Mouse (Mus musculus) heart, embryonic 13.5 days (tissue): ENCODE data around the gene Frmd8. TPM values are rescaled to one million over a fixed set of nuclear protein-coding genes. Genes with fewer than 3 reads are reported as not detected.

Experiments
- ATAC-seq: fragments of 200-750 bp; cut with Nextera tagmentation; 2 replicates; pipeline ENCODE4 v1.8.0; 2017; ENCODE audit warnings: moderate TSS enrichment; ENCODE audit not compliant: insufficient number of reproducible peaks, low FRiP score, low TSS enrichment; ENCODE audit errors: extremely low read depth
- H3K27ac ChIP-seq: fragments of 300-500 bp; sonication (generic); replicated peaks from 2 replicates; pipeline ENCODE4 v1.5.1; 2015; ENCODE audit warnings: moderate library complexity, mild to moderate bottlenecking, inconsistent platforms
- H3K27me3 ChIP-seq: fragments of 300-500 bp; sonication (generic); replicated peaks from 2 replicates; pipeline ENCODE4 v1.6.1; 2015; ENCODE audit warnings: mild to moderate bottlenecking, inconsistent platforms
- H3K36me3 ChIP-seq: fragments of 300-500 bp; sonication (generic); 2 replicates; pipeline ENCODE4 v1.6.1; 2015; ENCODE audit warnings: mild to moderate bottlenecking, inconsistent platforms
- H3K4me1 ChIP-seq: fragments of 300-500 bp; sonication (generic); 2 replicates; pipeline ENCODE4 v1.6.1; 2015; ENCODE audit warnings: inconsistent platforms
- H3K4me2 ChIP-seq: fragments of 300-500 bp; sonication (generic); 2 replicates; pipeline ENCODE4 v1.6.1; 2015; ENCODE audit warnings: inconsistent platforms, mild to moderate bottlenecking, moderate library complexity
- H3K4me3 ChIP-seq: fragments of 300-500 bp; sonication (generic); 2 replicates; pipeline ENCODE4 v1.5.1; 2015; ENCODE audit warnings: moderate library complexity, mild to moderate bottlenecking, inconsistent platforms
- H3K9ac ChIP-seq: fragments of 300-500 bp; sonication (generic); 2 replicates; pipeline ENCODE4 v1.6.1; 2015; ENCODE audit warnings: inconsistent platforms, mild to moderate bottlenecking, moderate library complexity
- H3K9me3 ChIP-seq: fragments of 300-500 bp; sonication (generic); 2 replicates; pipeline ENCODE4 v1.6.1; 2016; ENCODE audit warnings: inconsistent platforms
- WGBS: fragments of 180-500 bp; shearing (Covaris S2); methylation state at CpG from one replicate; pipeline ENCODE4 v1.1.7; 2015; ENCODE audit warnings: mixed read lengths; 5-methylcytosine and 5-hydroxymethylcytosine counted together
- polyA plus RNA-seq: library from polyadenylated mRNA; unstranded; fragments of >200 nt; fragmentation: Nextera tagmentation; extraction: Ambion mirVana; gene quantifications from 2 replicates; pipeline ENCODE4 v1.2.1, GENCODE M21; 2015

Frmd8 gene
- polyA plus RNA-seq, 1 experiment from 2014 or later: 27.4 TPM

DNA sequence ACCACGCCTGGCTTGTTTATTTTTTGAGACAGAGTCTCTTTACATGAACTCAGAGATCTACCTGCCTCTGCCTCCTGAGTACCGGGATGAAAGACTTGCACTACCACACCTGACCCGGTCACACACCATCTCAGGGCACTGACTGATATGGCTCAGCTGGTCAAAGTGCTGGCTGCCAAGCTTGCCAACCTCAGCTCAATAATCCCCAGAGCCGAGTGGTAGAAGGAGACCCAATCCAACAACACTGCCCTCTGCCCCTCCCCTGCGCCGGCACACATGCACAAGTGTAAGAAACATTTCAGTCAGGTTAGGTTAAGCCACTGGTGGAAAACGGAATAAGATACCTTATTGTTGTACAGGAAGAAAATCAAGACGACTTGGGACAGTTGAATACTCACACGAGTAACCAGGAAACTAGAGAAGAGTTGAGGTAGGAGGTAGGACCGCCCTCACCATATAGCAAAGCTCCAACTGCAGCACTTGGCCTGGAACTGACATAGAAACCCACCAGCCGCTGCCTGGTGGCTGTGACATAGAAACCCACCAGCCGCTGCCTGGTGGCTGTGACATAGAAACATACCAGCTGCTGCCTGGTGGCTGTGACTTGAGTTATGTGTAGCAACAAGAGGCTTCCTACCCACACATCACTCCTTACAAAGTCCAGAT, 40.7 kb downstream of the Frmd8 start:
- H3K4me2 ChIP-seq: no peak overlapping the region
- peaks cover 32% of the 10 kb centered on the region for H3K4me1 ChIP-seq
- no peak overlapping the region for H3K27ac ChIP-seq
- no peaks in the 10 kb centered on the region for H3K27me3 ChIP-seq
- ATAC-seq: no peak
- H3K9me3 ChIP-seq: no peaks in the 10 kb centered on the region
- no peaks in the 10 kb centered on the region for H3K36me3 ChIP-seq
- WGBS: 83% methylated on average over 12 of the region's 12 CpGs
- no peak overlapping the region for H3K4me3 ChIP-seq
- H3K9ac ChIP-seq: no peak overlapping the region

DNA sequence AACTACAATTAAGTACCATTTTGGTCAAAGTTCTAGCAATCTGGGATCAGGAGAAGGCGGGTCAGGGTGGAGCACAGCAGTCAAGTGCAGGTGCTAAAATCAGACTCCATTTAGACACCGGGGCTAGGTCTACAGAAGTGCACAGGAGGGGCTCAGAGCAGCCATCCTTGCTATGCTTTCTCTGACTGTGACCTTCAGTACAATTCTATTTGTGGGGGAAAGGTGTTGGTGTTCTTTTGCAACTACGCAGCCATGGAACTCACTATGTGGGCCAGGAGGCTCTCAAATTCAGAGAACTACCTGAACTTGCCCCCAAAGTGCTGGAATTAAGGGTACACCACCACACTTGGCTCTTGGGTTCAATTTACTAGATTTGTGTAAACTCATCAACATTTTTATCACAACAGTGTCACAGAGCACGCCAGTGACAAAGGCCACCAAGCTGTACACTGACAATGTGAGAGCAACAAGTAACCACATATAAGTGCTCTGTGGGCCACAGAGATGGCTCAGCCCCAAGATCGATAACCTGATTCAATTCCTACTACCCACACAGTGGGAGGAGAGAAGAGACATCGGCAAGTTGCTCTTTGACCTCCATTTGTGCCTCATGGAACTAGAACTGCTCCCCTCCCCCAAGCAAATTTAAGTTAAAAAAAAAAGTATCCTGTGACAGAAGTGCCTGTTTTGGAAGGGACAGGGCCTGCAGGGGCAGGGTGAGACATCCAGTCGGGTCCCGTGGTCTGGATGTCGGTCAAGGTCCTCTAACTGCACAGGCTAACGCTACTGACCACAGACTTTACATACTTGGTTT, 41.6 kb downstream of the Frmd8 start:
- no peaks in the 10 kb centered on the region for H3K36me3 ChIP-seq
- H3K27me3 ChIP-seq: no peaks in the 10 kb centered on the region
- WGBS: 87% methylated on average over 10 of the region's 10 CpGs
- no peak for ATAC-seq
- no peak overlapping the region for H3K9ac ChIP-seq
- H3K27ac ChIP-seq: no peak overlapping the region
- peaks cover 30% of the 10 kb centered on the region for H3K4me1 ChIP-seq
- no peak overlapping the region for H3K4me2 ChIP-seq
- no peaks in the 10 kb centered on the region for H3K9me3 ChIP-seq
- no peak overlapping the region for H3K4me3 ChIP-seq

- Histone ChIP-seq H3K9ac (no peak overlapping the region; the same call in 1 of the 2 replicates), H3K4me1 (peaks cover 29% of the 10 kb centered on the region), H3K27me3 (no peaks in the 10 kb centered on the region), H3K4me2 (no peak overlapping the region), H3K36me3 (no peaks in the 10 kb centered on the region), H3K4me3 (no peak overlapping the region), H3K27ac (peak overlapping the region; percentile 20; the same call in 1 of the 2 replicates), H3K9me3 (no peaks in the 10 kb centered on the region)
- ATAC-seq: no peak
- WGBS: 48% methylated on average over 6 of the region's 6 CpGs
Observed at GRCm38 (mm10) chr19:5832326-5832725, 42.7 kb downstream of the Frmd8 start.

GRCm38 (mm10) chr19:5831958-5832320, 43.1 kb downstream of the Frmd8 start:
- WGBS: 73% methylated on average over 4 of the region's 4 CpGs
- no peak for ATAC-seq
- Histone ChIP-seq H3K9me3 (no peaks in the 10 kb centered on the region), H3K4me3 (no peak overlapping the region), H3K9ac (peak overlapping the region; percentile 24; the same call in 1 of the 2 replicates), H3K4me2 (no peak overlapping the region), H3K27ac (0 out of 2 replicates have a peak overlapping the region, but pooled peaks have one; percentile 20), H3K27me3 (no peaks in the 10 kb centered on the region), H3K36me3 (no peaks in the 10 kb centered on the region), H3K4me1 (peaks cover 29% of the 10 kb centered on the region)

DNA sequence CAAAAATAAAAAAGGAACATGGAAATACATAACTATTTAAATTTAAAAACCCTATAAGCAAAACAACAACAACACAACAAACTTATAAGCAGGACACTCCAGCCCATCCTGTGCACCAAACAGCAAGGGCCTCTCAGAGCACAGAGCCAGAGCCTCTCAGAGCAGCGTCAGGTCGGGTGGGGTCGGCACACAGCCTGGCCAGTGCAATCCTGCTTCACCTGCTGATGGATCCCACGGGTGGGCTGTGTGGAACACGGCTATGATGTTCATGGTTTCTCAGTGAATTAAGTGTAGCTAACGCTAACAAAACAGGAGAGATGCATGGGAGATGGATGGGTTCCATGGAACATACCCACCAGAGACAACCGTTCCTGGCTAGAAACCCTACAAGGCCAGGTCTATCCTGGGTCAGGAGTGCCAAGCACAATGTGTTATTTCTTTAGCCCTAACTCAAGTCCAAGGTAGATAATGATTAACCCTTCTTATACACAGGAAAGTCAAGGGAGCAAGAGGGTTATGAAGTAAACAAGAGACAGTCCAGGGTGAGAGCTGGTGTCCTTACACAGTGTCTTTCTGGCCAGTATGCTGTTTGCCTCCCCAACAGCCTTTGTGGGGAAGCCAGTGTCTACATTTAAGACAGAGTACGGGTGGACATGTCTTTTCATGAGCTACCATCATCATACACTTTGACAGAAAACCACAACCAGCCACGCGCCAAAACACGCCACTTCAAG, 43.7 kb downstream of the Frmd8 start:
- no peak overlapping the region for H3K4me3 ChIP-seq
- H3K4me1 ChIP-seq: peaks cover 30% of the 10 kb centered on the region
- H3K27ac ChIP-seq: no peak overlapping the region
- H3K4me2 ChIP-seq: no peak overlapping the region
- no peaks in the 10 kb centered on the region for H3K27me3 ChIP-seq
- no peaks in the 10 kb centered on the region for H3K36me3 ChIP-seq
- no peaks in the 10 kb centered on the region for H3K9me3 ChIP-seq
- WGBS: 83% methylated on average over 11 of the region's 11 CpGs
- H3K9ac ChIP-seq: no peak overlapping the region
- ATAC-seq: no peak

DNA sequence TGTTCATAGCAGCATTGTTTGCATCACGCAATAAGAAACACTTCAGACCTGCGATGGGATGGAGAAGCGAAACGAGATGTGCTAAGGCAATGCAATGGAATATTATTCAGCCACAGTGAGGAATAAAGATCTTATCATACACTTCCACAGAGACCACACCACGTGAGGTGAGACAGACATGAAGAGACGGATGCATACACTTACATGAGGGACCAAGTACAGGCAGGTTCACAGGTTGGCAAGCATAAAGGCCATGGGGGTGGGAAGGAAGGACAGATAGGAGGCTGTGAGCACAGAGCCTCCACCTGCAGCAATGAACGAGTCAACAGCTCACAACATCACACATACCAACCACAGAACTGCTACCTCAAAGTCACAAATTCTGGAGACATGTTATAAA, 44.3 kb downstream of the Frmd8 start:
- H3K36me3 ChIP-seq: no peaks in the 10 kb centered on the region
- no peak for ATAC-seq
- no peaks in the 10 kb centered on the region for H3K9me3 ChIP-seq
- peaks cover 35% of the 10 kb centered on the region for H3K4me1 ChIP-seq
- no peak overlapping the region for H3K4me2 ChIP-seq
- no peak overlapping the region for H3K9ac ChIP-seq
- 86% methylated on average over 7 of the region's 7 CpGs for WGBS
- no peak overlapping the region for H3K4me3 ChIP-seq
- no peaks in the 10 kb centered on the region for H3K27me3 ChIP-seq
- H3K27ac ChIP-seq: no peak overlapping the region

DNA sequence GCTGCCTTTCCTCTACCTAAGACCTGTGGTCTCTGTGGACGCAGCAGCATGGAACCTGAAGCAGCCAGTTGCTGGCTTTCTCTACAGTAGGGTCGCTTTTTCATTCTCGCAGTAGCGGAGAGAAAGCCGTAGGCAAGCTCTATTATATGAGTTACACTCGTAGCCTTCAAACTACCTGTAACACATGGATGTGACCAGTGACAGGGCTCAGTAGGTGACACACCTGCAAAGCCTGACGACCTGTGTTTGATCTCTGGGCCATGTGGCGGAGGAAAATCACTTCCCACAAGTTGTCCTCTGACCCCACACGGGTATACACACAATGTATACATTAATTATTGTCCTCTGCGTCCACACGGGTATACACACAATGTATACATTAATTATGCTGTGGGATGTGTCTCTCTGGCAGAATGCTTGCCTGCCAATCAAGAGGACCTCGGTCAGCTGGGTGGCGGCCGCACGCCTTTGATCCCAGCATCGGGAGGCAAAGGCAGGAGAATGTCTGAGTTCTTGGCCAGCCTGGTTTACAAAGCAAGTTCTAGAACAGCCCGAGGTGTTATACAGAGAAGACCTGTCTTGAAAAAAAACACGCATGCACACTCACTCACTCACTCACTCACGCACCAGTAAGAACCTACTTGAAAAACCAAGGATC, 45.0 kb downstream of the Frmd8 start:
- Histone ChIP-seq H3K4me3 (no peak overlapping the region), H3K9me3 (no peaks in the 10 kb centered on the region), H3K4me2 (no peak overlapping the region), H3K4me1 (peaks cover 41% of the 10 kb centered on the region), H3K27me3 (no peaks in the 10 kb centered on the region), H3K27ac (no peak overlapping the region), H3K36me3 (no peaks in the 10 kb centered on the region), H3K9ac (no peak overlapping the region)
- 83% methylated on average over 19 of the region's 19 CpGs for WGBS
- no peak for ATAC-seq

GRCm38 (mm10) chr19:5828905-5829304, 46.2 kb downstream of the Frmd8 start:
- H3K9me3 ChIP-seq: no peaks in the 10 kb centered on the region
- 91% methylated on average over 7 of the region's 7 CpGs for WGBS
- H3K36me3 ChIP-seq: no peaks in the 10 kb centered on the region
- H3K27me3 ChIP-seq: no peaks in the 10 kb centered on the region
- no peak overlapping the region for H3K4me2 ChIP-seq
- H3K4me3 ChIP-seq: no peak overlapping the region
- H3K4me1 ChIP-seq: peaks cover 53% of the 10 kb centered on the region
- no peak for ATAC-seq
- H3K27ac ChIP-seq: no peak overlapping the region
- H3K9ac ChIP-seq: no peak overlapping the region

DNA sequence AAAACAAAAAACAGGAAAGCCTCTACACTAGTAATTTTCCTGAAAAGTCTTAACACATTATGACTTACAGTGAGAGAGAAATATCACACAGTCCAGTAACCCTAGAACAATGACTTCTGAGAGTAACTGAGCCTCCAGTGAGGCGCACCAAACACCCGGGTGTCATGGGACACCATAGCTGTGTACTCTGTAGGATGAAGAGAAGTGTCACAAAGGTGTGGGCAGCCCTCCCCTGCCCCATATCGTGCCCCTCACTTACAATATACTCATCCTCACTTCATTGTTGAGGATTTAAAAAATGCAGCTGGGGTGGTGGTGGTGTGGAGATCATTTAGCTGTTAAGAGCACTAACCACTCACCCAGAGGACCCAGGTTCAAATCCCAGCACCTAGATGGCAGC, 46.9 kb downstream of the Frmd8 start:
- H3K4me3 ChIP-seq: no peak overlapping the region
- H3K4me2 ChIP-seq: peak overlapping the region; percentile 39; the same call in 1 of the 2 replicates
- no peaks in the 10 kb centered on the region for H3K9me3 ChIP-seq
- 78% methylated on average over 3 of the region's 3 CpGs for WGBS
- peaks cover 60% of the 10 kb centered on the region for H3K4me1 ChIP-seq
- no peak for ATAC-seq
- no peaks in the 10 kb centered on the region for H3K36me3 ChIP-seq
- H3K9ac ChIP-seq: no peak overlapping the region
- peak overlapping the region; percentile 91 for H3K27ac ChIP-seq
- H3K27me3 ChIP-seq: no peaks in the 10 kb centered on the region

GRCm38 (mm10) chr19:5827456-5828154, 47.5 kb downstream of the Frmd8 start:
- Histone ChIP-seq H3K4me3 (0 out of 2 replicates have a peak overlapping the region, but pooled peaks have one; percentile 6), H3K27me3 (no peaks in the 10 kb centered on the region), H3K9ac (peak overlapping the region; percentile 64), H3K4me2 (peak overlapping the region; percentile 39), H3K27ac (peak overlapping the region; percentile 91), H3K4me1 (peaks cover 63% of the 10 kb centered on the region), H3K36me3 (no peaks in the 10 kb centered on the region), H3K9me3 (no peaks in the 10 kb centered on the region)
- 24% methylated on average over 9 of the region's 9 CpGs for WGBS
- ATAC-seq: no peak
